Mouse (Mus musculus): ENCODE measurements around the gene 1700011L22Rik. TPM values are rescaled to one million over a fixed set of nuclear protein-coding genes. Genes with fewer than 3 reads are reported as not detected.

Gene 1700011L22Rik
- polyA plus RNA-seq, 1 experiment from 2014 or later, result not detected

- no peak overlapping the region for H3K9ac ChIP-seq
- no peaks in the 10 kb centered on the region for H3K27me3 ChIP-seq
- H3K4me3 ChIP-seq, result no peak overlapping the region
- ATAC-seq (ENCODE audit: insufficient number of reproducible peaks, insufficient read depth, low FRiP score, low TSS enrichment, low read depth), result no peak
- no peaks in the 10 kb centered on the region for H3K9me3 ChIP-seq
- 19% methylated on average over 3 of the region's 3 CpGs for WGBS
- H3K36me3 ChIP-seq, result no peaks in the 10 kb centered on the region
- 0 out of 2 replicates have a peak overlapping the region, but pooled peaks have one; percentile 9 for H3K4me2 ChIP-seq
- peak overlapping the region; percentile 97 for H3K27ac ChIP-seq
- H3K4me1 ChIP-seq, result peaks cover 53% of the 10 kb centered on the region
These were observed 40.2 kb downstream of the 1700011L22Rik start for GRCm38 (mm10) chr8:79208181-79208580.

GRCm38 (mm10) chr8:79206895-79207294, 41.5 kb downstream of the 1700011L22Rik start:
- no peak for ATAC-seq (ENCODE audit: insufficient number of reproducible peaks, insufficient read depth, low FRiP score, low TSS enrichment, low read depth)
- Histone ChIP-seq H3K27ac (peak overlapping the region; percentile 70), H3K9me3 (no peaks in the 10 kb centered on the region), H3K4me3 (no peak overlapping the region), H3K9ac (no peak overlapping the region), H3K36me3 (no peaks in the 10 kb centered on the region), H3K4me1 (peaks cover 65% of the 10 kb centered on the region), H3K4me2 (no peak overlapping the region), H3K27me3 (no peaks in the 10 kb centered on the region)
- WGBS, result 64% methylated on average over 4 of the region's 4 CpGs

GRCm38 (mm10) chr8:79201446-79202147, 46.8 kb downstream of the 1700011L22Rik start:
- WGBS, result 31% methylated on average over 11 of the region's 11 CpGs
- Histone ChIP-seq H3K4me3 (0 out of 2 replicates have a peak overlapping the region, but pooled peaks have one; percentile 1), H3K36me3 (no peaks in the 10 kb centered on the region), H3K27ac (peak overlapping the region; percentile 87), H3K4me1 (peaks cover 32% of the 10 kb centered on the region), H3K9me3 (no peaks in the 10 kb centered on the region), H3K27me3 (no peaks in the 10 kb centered on the region), H3K9ac (no peak overlapping the region), H3K4me2 (peak overlapping the region; percentile 42)
- ATAC-seq (ENCODE audit: insufficient number of reproducible peaks, insufficient read depth, low FRiP score, low TSS enrichment, low read depth), result no peak

DNA sequence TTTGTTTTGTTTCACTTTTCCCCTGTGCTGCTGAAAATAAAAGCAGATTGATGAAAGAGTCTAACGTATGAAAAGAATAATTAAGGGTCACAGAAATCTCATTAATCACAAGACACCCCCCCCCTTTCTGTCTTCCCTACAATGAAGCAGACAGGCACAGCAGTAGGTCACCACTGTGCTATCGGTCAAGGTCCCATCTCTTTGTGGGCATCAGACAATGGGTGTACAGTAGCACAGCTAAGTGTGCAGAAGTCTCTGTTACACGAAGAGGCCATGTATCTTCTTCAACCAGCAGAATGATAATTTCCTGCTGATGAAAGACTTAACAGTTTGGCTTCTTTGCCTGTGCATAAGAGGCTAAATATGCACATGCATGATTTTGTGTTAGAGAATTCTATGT, 49.7 kb downstream of the 1700011L22Rik start:
- Histone ChIP-seq H3K4me3 (no peak overlapping the region), H3K9me3 (no peaks in the 10 kb centered on the region), H3K27me3 (no peaks in the 10 kb centered on the region), H3K27ac (no peak overlapping the region), H3K9ac (no peak overlapping the region), H3K4me1 (peaks cover 29% of the 10 kb centered on the region), H3K36me3 (peaks cover 3% of the 10 kb centered on the region; the same call in 1 of the 2 replicates), H3K4me2 (no peak overlapping the region)
- ATAC-seq (ENCODE audit: insufficient number of reproducible peaks, insufficient read depth, low FRiP score, low TSS enrichment, low read depth), result no peak
- 83% methylated on average over 3 of the region's 3 CpGs for WGBS

DNA sequence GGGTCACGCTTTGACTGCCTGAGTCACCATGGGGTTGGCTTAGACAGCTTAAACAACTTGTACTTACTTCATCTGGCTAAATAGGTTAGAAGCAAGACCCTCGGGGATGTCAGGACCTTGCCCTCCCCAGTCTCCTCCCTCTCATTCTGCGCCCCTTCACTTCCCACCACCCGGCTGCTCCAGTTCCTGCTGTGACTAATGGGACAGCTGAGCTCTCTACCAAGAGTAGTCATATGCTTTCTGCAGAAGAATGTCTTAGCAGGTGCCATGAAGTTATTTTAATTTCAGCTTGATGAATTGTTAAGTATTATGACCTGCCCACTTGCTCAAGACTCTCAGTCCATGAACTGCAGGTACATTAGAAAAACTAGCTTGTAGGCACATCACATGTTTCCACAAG, 51.9 kb downstream of the 1700011L22Rik start:
- Histone ChIP-seq H3K27ac (no peak overlapping the region), H3K9ac (no peak overlapping the region), H3K4me1 (peaks cover 12% of the 10 kb centered on the region), H3K4me2 (no peak overlapping the region), H3K36me3 (peaks cover 17% of the 10 kb centered on the region), H3K9me3 (no peaks in the 10 kb centered on the region), H3K4me3 (no peak overlapping the region), H3K27me3 (no peaks in the 10 kb centered on the region)
- ATAC-seq (ENCODE audit: insufficient number of reproducible peaks, insufficient read depth, low FRiP score, low TSS enrichment, low read depth), result no peak
- WGBS, result 70% methylated on average over 4 of the region's 4 CpGs

- no peaks in the 10 kb centered on the region for H3K4me1 ChIP-seq
- no peak for ATAC-seq (ENCODE audit: insufficient number of reproducible peaks, insufficient read depth, low FRiP score, low TSS enrichment, low read depth)
- no peak overlapping the region for H3K4me3 ChIP-seq
- H3K27ac ChIP-seq, result no peak overlapping the region
- H3K36me3 ChIP-seq, result peaks cover 67% of the 10 kb centered on the region
- no peaks in the 10 kb centered on the region for H3K9me3 ChIP-seq
- no peaks in the 10 kb centered on the region for H3K27me3 ChIP-seq
- H3K9ac ChIP-seq, result no peak overlapping the region
- 93% methylated on average over 10 of the region's 10 CpGs for WGBS
- no peak overlapping the region for H3K4me2 ChIP-seq
These were observed 58.3 kb downstream of the 1700011L22Rik start for GRCm38 (mm10) chr8:79190071-79190470.

- WGBS, result 86% methylated on average over 7 of the region's 7 CpGs
- Histone ChIP-seq H3K9ac (no peak overlapping the region), H3K4me3 (no peak overlapping the region), H3K27ac (no peak overlapping the region), H3K27me3 (no peaks in the 10 kb centered on the region), H3K9me3 (no peaks in the 10 kb centered on the region), H3K36me3 (peaks cover 85% of the 10 kb centered on the region), H3K4me1 (no peaks in the 10 kb centered on the region), H3K4me2 (no peak overlapping the region)
- no peak for ATAC-seq (ENCODE audit: insufficient number of reproducible peaks, insufficient read depth, low FRiP score, low TSS enrichment, low read depth)
These were observed 62.9 kb downstream of the 1700011L22Rik start for GRCm38 (mm10) chr8:79185488-79185887.

- Histone ChIP-seq H3K4me1 (peaks cover 5% of the 10 kb centered on the region), H3K9ac (no peak overlapping the region), H3K27me3 (no peaks in the 10 kb centered on the region), H3K4me3 (no peak overlapping the region), H3K36me3 (peaks cover 80% of the 10 kb centered on the region), H3K4me2 (no peak overlapping the region), H3K27ac (no peak overlapping the region), H3K9me3 (no peaks in the 10 kb centered on the region)
- no peak for ATAC-seq (ENCODE audit: insufficient number of reproducible peaks, insufficient read depth, low FRiP score, low TSS enrichment, low read depth)
- WGBS, result 80% methylated on average over 6 of the region's 6 CpGs
These were observed 68.7 kb downstream of the 1700011L22Rik start for GRCm38 (mm10) chr8:79179678-79180077.

GRCm38 (mm10) chr8:79175991-79176390, 72.4 kb downstream of the 1700011L22Rik start:
- peaks cover 46% of the 10 kb centered on the region for H3K36me3 ChIP-seq
- ATAC-seq (ENCODE audit: insufficient number of reproducible peaks, insufficient read depth, low FRiP score, low TSS enrichment, low read depth), result no peak

GRCm38 (mm10) chr8:79173606-79174005, 74.8 kb downstream of the 1700011L22Rik start:
- Histone ChIP-seq H3K27ac (no peak overlapping the region), H3K4me1 (0 out of 2 replicates have a peak, but pooled peaks cover 10% of the 10 kb centered on the region), H3K4me3 (no peak overlapping the region), H3K9ac (no peak overlapping the region), H3K4me2 (no peak overlapping the region), H3K9me3 (no peaks in the 10 kb centered on the region), H3K36me3 (peaks cover 27% of the 10 kb centered on the region), H3K27me3 (no peaks in the 10 kb centered on the region)
- no peak for ATAC-seq (ENCODE audit: insufficient number of reproducible peaks, insufficient read depth, low FRiP score, low TSS enrichment, low read depth)
- 51% methylated on average over 4 of the region's 4 CpGs for WGBS

More at GRCm38 (mm10) chr8:79175991-79176390, 72.4 kb downstream of the 1700011L22Rik start:
- Histone ChIP-seq H3K4me1 (peaks cover 15% of the 10 kb centered on the region), H3K4me2 (no peak overlapping the region), H3K4me3 (no peak overlapping the region), H3K27ac (no peak overlapping the region), H3K27me3 (no peaks in the 10 kb centered on the region), H3K9me3 (no peaks in the 10 kb centered on the region), H3K9ac (no peak overlapping the region)
- WGBS, result 78% methylated on average over 4 of the region's 4 CpGs

DNA sequence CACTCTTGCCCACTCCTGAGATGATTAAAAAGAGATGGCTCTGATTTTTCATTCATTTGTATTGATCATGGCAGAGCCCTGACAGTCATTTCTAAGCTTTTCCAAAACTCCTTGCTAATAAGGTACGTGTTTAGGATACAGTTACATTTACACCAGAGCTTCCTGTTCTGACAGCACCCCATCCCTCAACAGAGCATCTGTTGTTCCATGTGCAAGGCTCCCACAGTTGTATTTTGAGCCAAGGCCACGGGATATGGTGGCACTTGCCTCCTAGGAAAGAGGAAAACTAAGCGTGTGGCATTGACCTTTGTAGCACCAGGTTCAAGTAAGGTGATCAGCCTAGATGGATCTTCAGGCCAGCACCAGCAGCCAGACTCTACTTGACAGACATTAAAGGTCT, 83.1 kb downstream of the 1700011L22Rik start:
- Histone ChIP-seq H3K36me3 (peaks cover 5% of the 10 kb centered on the region; the same call in 1 of the 2 replicates), H3K4me3 (no peak overlapping the region), H3K27ac (no peak overlapping the region), H3K9me3 (no peaks in the 10 kb centered on the region), H3K4me2 (no peak overlapping the region), H3K4me1 (peaks cover 24% of the 10 kb centered on the region), H3K27me3 (no peaks in the 10 kb centered on the region), H3K9ac (no peak overlapping the region)
- WGBS, result 77% methylated on average over 3 of the region's 3 CpGs
- no peak for ATAC-seq (ENCODE audit: insufficient number of reproducible peaks, insufficient read depth, low FRiP score, low TSS enrichment, low read depth)

DNA sequence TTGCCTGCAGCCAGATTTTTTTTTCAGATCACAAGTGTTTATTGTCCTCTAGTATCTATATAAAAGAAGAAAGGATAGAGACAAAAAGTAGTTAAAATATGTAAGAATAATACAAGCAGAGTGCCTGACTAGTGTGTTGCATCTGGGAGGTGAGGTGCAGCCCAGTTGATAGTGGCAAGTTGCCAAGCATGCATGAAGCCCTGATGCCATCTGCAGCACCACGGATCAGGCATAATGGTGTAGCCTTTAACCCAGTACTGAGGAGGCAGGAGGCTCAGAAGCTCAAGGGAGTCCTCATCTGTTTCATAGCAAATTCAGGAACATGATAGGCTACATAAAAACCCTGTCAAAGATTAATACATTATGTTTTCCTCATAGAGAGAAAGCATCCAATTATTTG, 84.0 kb downstream of the 1700011L22Rik start:
- peaks cover 24% of the 10 kb centered on the region for H3K4me1 ChIP-seq
- no peaks in the 10 kb centered on the region for H3K9me3 ChIP-seq
- no peaks in the 10 kb centered on the region for H3K27me3 ChIP-seq
- no peak overlapping the region for H3K4me2 ChIP-seq
- no peak for ATAC-seq (ENCODE audit: insufficient number of reproducible peaks, insufficient read depth, low FRiP score, low TSS enrichment, low read depth)
- H3K4me3 ChIP-seq, result no peak overlapping the region
- peaks cover 8% of the 10 kb centered on the region for H3K36me3 ChIP-seq
- no peak overlapping the region for H3K27ac ChIP-seq
- 19% methylated on average over 1 of the region's 1 CpGs for WGBS
- H3K9ac ChIP-seq, result no peak overlapping the region

Measured in embryonic facial prominence, embryonic 13.5 days (tissue).